Mouse (Mus musculus): Measurements from ENCODE around the gene Pbdc1. TPM values are rescaled to one million over a fixed set of nuclear protein-coding genes. Genes with fewer than 3 reads are reported as not detected.
"Not testable (repeated sequence)": the region's sequence is repeated elsewhere in the genome, so short reads cannot be mapped to it uniquely, and the experiment has no call there.

The Pbdc1 gene
- polyA plus RNA-seq, 1 experiment from 2014 or later, result 63.3 TPM

- Histone ChIP-seq H3K9me3 (no peaks in the 10 kb centered on the region), H3K4me2 (peak overlapping the region; percentile 70), H3K36me3 (no peaks in the 10 kb centered on the region), H3K9ac (0 out of 2 replicates have a peak overlapping the region, but pooled peaks have one; percentile 17), H3K27me3 (peaks cover 13% of the 10 kb centered on the region), H3K27ac (no peak overlapping the region), H3K4me1 (peaks cover 5% of the 10 kb centered on the region; the same call in 1 of the 2 replicates), H3K4me3 (peak overlapping the region; percentile 58)
- peak; percentile 83 for ATAC-seq (ENCODE audit: insufficient number of reproducible peaks, low FRiP score, low TSS enrichment, low read depth)
- WGBS, result 20% methylated on average over 38 of the region's 38 CpGs
These were observed 41.8 kb downstream of the Pbdc1 start for GRCm38 (mm10) chrX:105121227-105121865.

DNA sequence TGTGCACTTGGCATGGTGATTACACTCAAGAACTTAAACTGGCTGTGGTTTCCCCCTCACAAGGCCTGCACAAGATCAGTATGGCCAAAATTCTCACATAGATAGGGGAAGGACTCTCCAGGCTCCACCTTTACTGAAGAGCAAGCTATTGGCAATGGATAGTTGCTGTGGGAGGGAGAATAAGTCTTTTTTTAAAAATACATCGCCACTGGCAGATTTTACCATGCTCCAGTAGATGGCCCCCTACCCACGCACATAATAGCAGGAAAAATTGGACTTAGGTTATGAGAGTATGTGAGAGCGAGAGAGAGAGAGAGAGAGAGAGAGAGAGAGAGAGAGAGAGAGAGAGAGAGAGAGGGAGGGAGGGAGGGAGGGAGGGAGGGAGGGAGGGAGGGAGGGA, 45.3 kb downstream of the Pbdc1 start:
- Histone ChIP-seq H3K9me3 (no peaks in the 10 kb centered on the region), H3K27ac (no peak overlapping the region), H3K27me3 (peaks cover 13% of the 10 kb centered on the region), H3K36me3 (no peaks in the 10 kb centered on the region), H3K4me3 (no peak overlapping the region), H3K4me1 (peaks cover 5% of the 10 kb centered on the region; the same call in 1 of the 2 replicates), H3K9ac (no peak overlapping the region), H3K4me2 (no peak overlapping the region)
- 27% methylated on average over 2 of the region's 3 CpGs for WGBS
- ATAC-seq (ENCODE audit: insufficient number of reproducible peaks, low FRiP score, low TSS enrichment, low read depth), result no peak

- no peaks in the 10 kb centered on the region; the same call in 1 of the 2 replicates for H3K27me3 ChIP-seq
- ATAC-seq (ENCODE audit: insufficient number of reproducible peaks, low FRiP score, low TSS enrichment, low read depth), result no peak
- H3K9ac ChIP-seq, result no peak overlapping the region
- no peaks in the 10 kb centered on the region for H3K9me3 ChIP-seq
- H3K4me2 ChIP-seq, result peak overlapping the region; percentile 32
- H3K4me1 ChIP-seq, result no peaks in the 10 kb centered on the region
- H3K4me3 ChIP-seq, result peak overlapping the region; percentile 17; the same call in 1 of the 2 replicates
- no peaks in the 10 kb centered on the region for H3K36me3 ChIP-seq
- H3K27ac ChIP-seq, result no peak overlapping the region
- 50% methylated on average over 24 of the region's 26 CpGs for WGBS
These were observed 72.4 kb downstream of the Pbdc1 start for GRCm38 (mm10) chrX:105151872-105152461.

GRCm38 (mm10) chrX:105165007-105165406, 85.5 kb downstream of the Pbdc1 start:
- H3K9ac ChIP-seq; H3K4me3 ChIP-seq; H3K36me3 ChIP-seq; H3K27me3 ChIP-seq; H3K27ac ChIP-seq; H3K9me3 ChIP-seq; ATAC-seq (ENCODE audit: insufficient number of reproducible peaks, low FRiP score, low TSS enrichment, low read depth); H3K4me1 ChIP-seq; H3K4me2 ChIP-seq: not testable (repeated sequence)
- 74% methylated on average over 6 of the region's 6 CpGs for WGBS

Other genes with a start within 250 kb of the Pbdc1 start
- gene Magee2, start 222.5 kb upstream of the Pbdc1 start, polyA plus RNA-seq (2015; fragmentation: Nextera tagmentation; extraction: Ambion mirVana), result 5.9 and 6.7 TPM in 2 replicates
- gene Magee1, start 40.6 kb downstream of the Pbdc1 start, polyA plus RNA-seq (2015; fragmentation: Nextera tagmentation; extraction: Ambion mirVana), result 24.7 and 25.9 TPM in 2 replicates

Measured in limb, embryonic 15.5 days (tissue).